8 mouse cellular contexts compared by ENCODE assay signal in the genomic region with DNA sequence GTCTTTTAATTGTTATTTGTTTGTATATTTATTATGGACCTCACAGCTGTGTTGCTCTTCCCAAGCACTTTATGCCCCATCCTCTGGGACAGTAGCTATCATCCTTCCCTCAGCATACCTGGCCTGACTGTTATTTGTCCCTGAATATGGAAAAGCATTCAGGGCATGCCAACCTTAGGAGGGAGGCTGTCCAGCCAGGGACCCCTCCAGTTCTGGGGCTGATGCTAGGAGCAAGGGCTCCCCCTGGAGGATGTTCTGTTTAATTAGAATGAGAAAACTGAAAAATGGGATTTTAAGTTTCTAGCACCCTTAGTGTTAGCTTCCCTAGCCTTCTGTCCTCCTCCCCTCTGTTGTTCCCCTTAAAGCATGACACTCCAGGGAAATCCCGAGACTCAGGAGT. TPM values are rescaled to one million over a fixed set of nuclear protein-coding genes. Genes with fewer than 3 reads are reported as not detected.
DNase-seq lines count a peak whose midpoint lies in the region; ATAC-seq and TF ChIP-seq lines count a peak whose summit lies in the region.

No protein-coding gene starts in this region.

- H3K9me3 ChIP-seq in forebrain, embryonic 16.5 days (ENCODE audit: control insufficient read depth, low read length) = no peaks in the 10 kb centered on the region
- H3K9me3 ChIP-seq in neural tube, embryonic 11.5 days (ENCODE audit: control insufficient read depth, low read length) = no peaks in the 10 kb centered on the region

- H3K36me3 ChIP-seq in forebrain, embryonic 16.5 days (ENCODE audit: control insufficient read depth, insufficient read depth) = no peaks in the 10 kb centered on the region
- no peaks in the 10 kb centered on the region for H3K36me3 ChIP-seq in neural tube, embryonic 11.5 days (ENCODE audit: control insufficient read depth, insufficient read depth, low read length)

- intact Hi-C loops in gastrocnemius, adult 2 months (cut with DNase I) = loop anchor here (2.0 to 10.0 kb wide), 2 partner anchors 421 to 531 kb away; no protein-coding TSS in a partner anchor
- intact Hi-C loops in gastrocnemius, postnatal 36 days (cut with DNase I) = loop anchor here (5.0 to 10.0 kb wide), 2 partner anchors 423 to 531 kb away; no protein-coding TSS in a partner anchor
- intact Hi-C loops in left cerebral cortex, postnatal 4 days (cut with DNase I) = loop anchor here (2.0 kb wide), 1 partner anchor 421 kb away; no protein-coding TSS in a partner anchor

- peak; percentile 57 for TF ChIP-seq CTCF in gastrocnemius, adult 2 months (IDR thresholded peaks at IDR 0.05)

- no peak for DNase-seq in gastrocnemius, adult 2 months
- no peak for DNase-seq in gastrocnemius, postnatal 36 days
- peak; percentile 13 for DNase-seq in urinary bladder, postnatal 25 days (ENCODE audit: low spot score)
- DNase-seq in urinary bladder, postnatal 4 days (ENCODE audit: low spot score in 2 of 2) = no peak
- peak; percentile 81 for DNase-seq in left cerebral cortex, postnatal 4 days
- DNase-seq in neural tube, embryonic 11.5 days (ENCODE audit: low spot score) = peak; percentile 52
- no peak for DNase-seq in urinary bladder, postnatal 36 days (ENCODE audit: low spot score in 2 of 2)

- H3K27ac ChIP-seq in gastrocnemius, adult 2 months = no peak overlapping the region
- H3K27ac ChIP-seq in forebrain, embryonic 16.5 days (ENCODE audit: low read length) = no peak overlapping the region
- no peak overlapping the region for H3K27ac ChIP-seq in neural tube, embryonic 11.5 days (ENCODE audit: low read depth, low read length)

- peak; percentile 66 for ATAC-seq in forebrain, embryonic 16.5 days
- ATAC-seq in neural tube, embryonic 11.5 days (ENCODE audit: insufficient read depth, low FRiP score, low TSS enrichment) = peak; percentile 39; the same call in 1 of the 2 replicates

- H3K9ac ChIP-seq in forebrain, embryonic 16.5 days (replicated peaks; ENCODE audit: low read depth, low read length) = no peak overlapping the region
- H3K9ac ChIP-seq in neural tube, embryonic 11.5 days (ENCODE audit: low read length) = no peak overlapping the region

- no peak overlapping the region for H3K4me2 ChIP-seq in forebrain, embryonic 16.5 days (ENCODE audit: low read length)
- no peak overlapping the region for H3K4me2 ChIP-seq in neural tube, embryonic 11.5 days (ENCODE audit: low read depth)

- H3K4me3 ChIP-seq in gastrocnemius, adult 2 months = no peak overlapping the region
- H3K4me3 ChIP-seq in forebrain, embryonic 16.5 days (replicated peaks; ENCODE audit: low read length) = no peak overlapping the region
- H3K4me3 ChIP-seq in neural tube, embryonic 11.5 days (ENCODE audit: low read depth, low read length) = no peak overlapping the region

- 0% methylated on average over 1 of the region's 1 CpGs for WGBS in forebrain, embryonic 16.5 days
- WGBS in neural tube, embryonic 11.5 days = 17% methylated on average over 1 of the region's 1 CpGs

- peaks cover 8% of the 10 kb centered on the region; the same call in 1 of the 2 replicates for H3K4me1 ChIP-seq in forebrain, embryonic 16.5 days (replicated peaks; ENCODE audit: control insufficient read depth, insufficient read depth, low read length)
- H3K4me1 ChIP-seq in neural tube, embryonic 11.5 days (ENCODE audit: control insufficient read depth, insufficient read depth, low read length) = no peaks in the 10 kb centered on the region

- no peaks in the 10 kb centered on the region for H3K27me3 ChIP-seq in forebrain, embryonic 16.5 days (replicated peaks; ENCODE audit: control insufficient read depth, insufficient read depth, low read length)
- no peaks in the 10 kb centered on the region for H3K27me3 ChIP-seq in neural tube, embryonic 11.5 days (ENCODE audit: control insufficient read depth, insufficient read depth, low read length)

RNA-seq across cellular contexts. Expression of gene Pkd1l1, which starts 17.4 kb away (rescaled TPM):
- under 1 TPM in 1 of 2 experiments, not detected in 1; 0.03 TPM for total RNA-seq in gastrocnemius, adult 2 months (2021)
- total RNA-seq in gastrocnemius, postnatal 36 days (2021) = not detected
- 0.14 and 0.23 TPM in 2 replicates for polyA plus RNA-seq in forebrain, embryonic 16.5 days (2015; fragmentation: Nextera tagmentation; extraction: Ambion mirVana)
- under 1 TPM in 1 of 2 experiments, not detected in 1; 0.08 TPM for total RNA-seq in left cerebral cortex, postnatal 4 days (2021)
- 0.25 and 0.27 TPM in 2 replicates for polyA plus RNA-seq in neural tube, embryonic 11.5 days (2014; fragmentation: Nextera tagmentation; extraction: Ambion mirVana)

RNA-seq across cellular contexts. Expression of gene Hus1, which starts 55.3 kb away (rescaled TPM):
- total RNA-seq in gastrocnemius, adult 2 months (2021) = 1 to 10 TPM; 7.7 to 9.2 TPM
- total RNA-seq in gastrocnemius, postnatal 36 days (2021) = 1 to 10 TPM; 7.0 to 7.7 TPM
- 9.3 and 10.4 TPM in 2 replicates for polyA plus RNA-seq in forebrain, embryonic 16.5 days (2015; fragmentation: Nextera tagmentation; extraction: Ambion mirVana)
- 10 to 100 TPM in 1 of 2 experiments, 1 to 10 TPM in 1; 9.4 to 10.6 TPM for total RNA-seq in left cerebral cortex, postnatal 4 days (2021)
- polyA plus RNA-seq in neural tube, embryonic 11.5 days (2014; fragmentation: Nextera tagmentation; extraction: Ambion mirVana) = 18.7 and 23.3 TPM in 2 replicates

Comparison
In these comparisons a context has a peak if more than half of its experiments do, and no peak if none do; other contexts are left out.
1. DNase-seq: peak in urinary bladder, postnatal 25 days (single experiment), left cerebral cortex, postnatal 4 days (single experiment) and neural tube, embryonic 11.5 days (single experiment); none in gastrocnemius, adult 2 months (single experiment), gastrocnemius, postnatal 36 days (0 of 2), urinary bladder, postnatal 4 days (0 of 2) and urinary bladder, postnatal 36 days (0 of 2).